Mouse (Mus musculus): ENCODE results near the gene Cd274.

Gene Cd274

DNA sequence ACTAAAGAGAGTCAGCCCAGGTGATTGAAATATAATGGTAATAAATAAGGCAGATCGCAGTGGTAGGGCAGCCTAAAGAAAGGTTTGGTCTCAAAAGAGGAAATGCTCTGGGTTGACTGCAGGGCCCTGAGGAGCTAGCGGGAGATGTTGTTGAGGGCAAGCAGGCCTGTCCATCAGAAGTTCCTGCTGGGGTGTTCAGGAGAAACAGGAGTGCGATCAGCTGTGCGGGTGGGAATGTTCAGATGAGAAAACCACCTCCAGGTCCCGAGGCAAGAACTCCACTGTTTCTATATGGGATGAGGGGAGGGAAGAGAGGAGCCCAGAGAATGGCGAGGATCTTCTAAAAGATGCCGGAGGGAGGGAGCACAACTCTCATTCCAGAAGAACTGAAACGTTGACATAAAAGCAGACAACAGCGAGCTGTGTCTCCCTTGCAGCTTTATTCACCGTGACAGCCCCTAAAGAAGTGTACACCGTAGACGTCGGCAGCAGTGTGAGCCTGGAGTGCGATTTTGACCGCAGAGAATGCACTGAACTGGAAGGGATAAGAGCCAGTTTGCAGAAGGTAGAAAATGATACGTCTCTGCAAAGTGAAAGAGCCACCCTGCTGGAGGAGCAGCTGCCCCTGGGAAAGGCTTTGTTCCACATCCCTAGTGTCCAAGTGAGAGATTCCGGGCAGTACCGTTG lies 69.7 kb downstream of the Cd274 start:
- no peak for DNase-seq
